Mouse (Mus musculus) E14TG2a.4 (cell line): ENCODE results near the gene Ppargc1a.

Source experiments
- CTCF ChIP-seq: conservative IDR thresholded peaks from 2 replicates; pipeline ENCODE4 v1.5.1; 2014; ENCODE audit warnings: low read length
- NANOG ChIP-seq: IDR thresholded peaks from 2 replicates; pipeline ENCODE4 v1.6.1; 2014; ENCODE audit warnings: borderline replicate concordance, low read length, mixed read lengths
- POU5F1 ChIP-seq: IDR thresholded peaks from 2 replicates; pipeline ENCODE4 v1.6.1; 2014; ENCODE audit warnings: low read length, borderline replicate concordance

DNA sequence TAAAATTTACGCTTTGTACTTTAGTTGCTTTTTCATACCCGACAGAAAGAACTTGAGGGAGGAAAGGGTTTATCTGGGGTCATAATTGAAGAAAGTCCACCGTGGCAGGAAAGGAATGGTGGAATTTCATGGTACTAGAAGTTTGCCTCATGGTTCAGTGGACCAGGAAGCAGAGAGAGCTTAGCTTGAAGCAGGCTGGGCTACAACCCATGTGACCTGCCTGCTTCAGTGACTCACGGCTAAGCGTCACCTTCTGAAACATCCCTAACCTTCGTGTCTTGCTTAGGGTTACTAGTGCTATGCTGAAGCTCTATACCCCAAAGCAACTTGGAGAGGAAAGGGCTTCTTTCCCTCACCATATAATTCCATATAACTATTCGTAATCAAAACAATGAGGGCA, 151.1 kb downstream of the Ppargc1a start:
- no peak for TF ChIP-seq CTCF
- no peak for TF ChIP-seq POU5F1
- TF ChIP-seq NANOG: no peak
